Mouse (Mus musculus): ENCODE measurements around the gene Otp.

DNA sequence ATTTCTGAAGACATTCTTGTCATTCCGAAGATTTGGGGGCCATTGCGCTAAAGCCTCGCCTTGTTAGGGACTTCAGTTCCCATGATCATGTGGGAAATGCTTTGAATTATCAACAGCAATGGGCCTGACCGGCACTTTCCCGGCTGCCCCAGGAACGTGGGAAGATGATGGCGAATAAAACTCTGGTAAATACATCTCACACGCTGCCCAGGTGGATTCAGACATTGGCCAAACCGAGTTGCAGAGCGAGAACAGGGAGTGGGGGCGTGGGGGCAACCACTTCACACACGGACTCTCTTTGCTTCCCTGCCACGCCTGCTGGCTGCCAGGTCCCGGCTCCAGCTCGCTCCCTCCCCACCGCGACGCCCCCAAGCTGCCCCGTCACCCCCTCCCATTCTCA, 3.0 kb upstream of the Otp start:
- no peak for TF ChIP-seq POLR2A (IDR thresholded peaks at IDR 0.05; ENCODE audit: low read depth, low read length)
- TF ChIP-seq CTCF (IDR thresholded peaks at IDR 0.05; ENCODE audit: borderline replicate concordance, insufficient read depth, low read length): no peak
